In genomic region chrX:106189356-106189755, GRCm38 (mm10) we compare ENCODE assay signal across 8 mouse cellular contexts. TPM values are rescaled to one million over a fixed set of nuclear protein-coding genes. Genes with fewer than 3 reads are reported as not detected.
DNase-seq lines count a peak whose midpoint lies in the region; ATAC-seq and TF ChIP-seq lines count a peak whose summit lies in the region.

No protein-coding gene starts in this region.

- peaks cover 16% of the 10 kb centered on the region for H3K4me1 ChIP-seq in lung, embryonic 16.5 days (replicated peaks; ENCODE audit: control insufficient read depth, insufficient read depth, low read length)
- peaks cover 3% of the 10 kb centered on the region; the same call in 1 of the 2 replicates for H3K4me1 ChIP-seq in forebrain, embryonic 11.5 days (replicated peaks; ENCODE audit: control insufficient read depth, insufficient read depth, low read length)
- H3K4me1 ChIP-seq in limb, embryonic 14.5 days (ENCODE audit: control insufficient read depth, insufficient read depth, low read length), result no peaks in the 10 kb centered on the region
- H3K4me1 ChIP-seq in stomach, embryonic 14.5 days (ENCODE audit: control insufficient read depth, insufficient read depth, low read length), result no peaks in the 10 kb centered on the region

- WGBS in lung, embryonic 16.5 days, result 58% methylated on average over 5 of the region's 5 CpGs
- 68% methylated on average over 5 of the region's 5 CpGs for WGBS in forebrain, embryonic 11.5 days
- WGBS in limb, embryonic 14.5 days, result 53% methylated on average over 5 of the region's 5 CpGs
- 73% methylated on average over 5 of the region's 5 CpGs for WGBS in stomach, embryonic 14.5 days

- no peaks in the 10 kb centered on the region for H3K27me3 ChIP-seq in lung, embryonic 16.5 days (ENCODE audit: control insufficient read depth, insufficient read depth, low read depth, low read length)
- no peaks in the 10 kb centered on the region for H3K27me3 ChIP-seq in forebrain, embryonic 11.5 days (ENCODE audit: control insufficient read depth, insufficient read depth, low read length)
- no peaks in the 10 kb centered on the region for H3K27me3 ChIP-seq in limb, embryonic 14.5 days (ENCODE audit: control insufficient read depth, insufficient read depth, low read length)
- H3K27me3 ChIP-seq in stomach, embryonic 14.5 days (ENCODE audit: control insufficient read depth, insufficient read depth, low read length), result no peaks in the 10 kb centered on the region

- no peak for ATAC-seq in lung, embryonic 16.5 days (ENCODE audit: low read depth)
- ATAC-seq in forebrain, embryonic 11.5 days (replicated peaks; ENCODE audit: low FRiP score), result no peak
- ATAC-seq in limb, embryonic 14.5 days (ENCODE audit: low FRiP score, low read depth), result no peak
- no peak for ATAC-seq in stomach, embryonic 14.5 days (ENCODE audit: insufficient number of reproducible peaks, insufficient read depth, low FRiP score, low read depth)

- no peaks in the 10 kb centered on the region for H3K9me3 ChIP-seq in lung, embryonic 16.5 days (ENCODE audit: control insufficient read depth, low read length)
- no peaks in the 10 kb centered on the region for H3K9me3 ChIP-seq in forebrain, embryonic 11.5 days (ENCODE audit: control insufficient read depth, low read length)
- H3K9me3 ChIP-seq in limb, embryonic 14.5 days (ENCODE audit: control insufficient read depth, low read length), result no peaks in the 10 kb centered on the region
- no peaks in the 10 kb centered on the region for H3K9me3 ChIP-seq in stomach, embryonic 14.5 days (ENCODE audit: control insufficient read depth, low read depth, low read length)

- peak overlapping the region; percentile 74; the same call in 1 of the 2 replicates for H3K4me2 ChIP-seq in lung, embryonic 16.5 days (ENCODE audit: low read depth, low read length)
- H3K4me2 ChIP-seq in forebrain, embryonic 11.5 days (ENCODE audit: low read depth, low read length, severe bottlenecking), result peak overlapping the region; percentile 55; the same call in 1 of the 2 replicates
- peak overlapping the region; percentile 50 for H3K4me2 ChIP-seq in limb, embryonic 14.5 days (replicated peaks; ENCODE audit: low read depth, low read length, severe bottlenecking)
- peak overlapping the region; percentile 54 for H3K4me2 ChIP-seq in stomach, embryonic 14.5 days (replicated peaks; ENCODE audit: low read depth, low read length)

- H3K9ac ChIP-seq in lung, embryonic 16.5 days (ENCODE audit: low read length), result 0 out of 2 replicates have a peak overlapping the region, but pooled peaks have one; percentile 11
- H3K9ac ChIP-seq in forebrain, embryonic 11.5 days (ENCODE audit: low read length), result peak overlapping the region; percentile 30; the same call in 1 of the 2 replicates
- 0 out of 2 replicates have a peak overlapping the region, but pooled peaks have one; percentile 56 for H3K9ac ChIP-seq in limb, embryonic 14.5 days (ENCODE audit: low read depth, low read length, severe bottlenecking)
- no peak overlapping the region for H3K9ac ChIP-seq in stomach, embryonic 14.5 days (replicated peaks; ENCODE audit: low read depth, low read length)

- peak overlapping the region; percentile 56 for H3K4me3 ChIP-seq in lung, embryonic 16.5 days (ENCODE audit: low read length)
- H3K4me3 ChIP-seq in forebrain, embryonic 11.5 days (ENCODE audit: low read depth, low read length), result peak overlapping the region; percentile 53
- peak overlapping the region; percentile 50 for H3K4me3 ChIP-seq in limb, embryonic 14.5 days (replicated peaks; ENCODE audit: low read length)
- peak overlapping the region; percentile 42; the same call in 1 of the 2 replicates for H3K4me3 ChIP-seq in stomach, embryonic 14.5 days (ENCODE audit: low read depth, low read length)

- no peaks in the 10 kb centered on the region for H3K36me3 ChIP-seq in lung, embryonic 16.5 days (ENCODE audit: control insufficient read depth, insufficient read depth, low read length)
- H3K36me3 ChIP-seq in forebrain, embryonic 11.5 days (ENCODE audit: control insufficient read depth, insufficient read depth, low read length), result no peaks in the 10 kb centered on the region
- H3K36me3 ChIP-seq in limb, embryonic 14.5 days (ENCODE audit: control insufficient read depth, insufficient read depth, low read length), result peaks cover 9% of the 10 kb centered on the region; the same call in 1 of the 2 replicates
- H3K36me3 ChIP-seq in stomach, embryonic 14.5 days (ENCODE audit: control insufficient read depth, insufficient read depth, low read length), result no peaks in the 10 kb centered on the region; the same call in 1 of the 2 replicates

- DNase-seq in lung, postnatal 25 days (ENCODE audit: low spot score), result no peak
- no peak for DNase-seq in forebrain, embryonic 11.5 days (ENCODE audit: low spot score)
- DNase-seq in limb, embryonic 14.5 days (ENCODE audit: low spot score), result no peak
- DNase-seq in ovary, postnatal 14 days (ENCODE audit: low spot score), result no peak
- no peak for DNase-seq in left cerebral cortex, adult 11 months (ENCODE audit: low spot score)
- no peak for DNase-seq in cerebellum, postnatal 25 days

- no peak overlapping the region for H3K27ac ChIP-seq in lung, embryonic 16.5 days (ENCODE audit: low read length)
- no peak overlapping the region for H3K27ac ChIP-seq in forebrain, embryonic 11.5 days (ENCODE audit: low read depth, low read length)
- no peak overlapping the region for H3K27ac ChIP-seq in limb, embryonic 14.5 days (replicated peaks; ENCODE audit: low read depth, low read length)
- H3K27ac ChIP-seq in stomach, embryonic 14.5 days (ENCODE audit: low read length), result no peak overlapping the region

- no peak for TF ChIP-seq POLR2A in limb, embryonic 14.5 days (IDR thresholded peaks at IDR 0.05; ENCODE audit: borderline replicate concordance, extremely low read depth, insufficient read depth, insufficient read length)

RNA-seq across cellular contexts. Expression of gene Pgk1, which starts 2.5 kb away (rescaled TPM):
- 257 and 269 TPM in 2 replicates for polyA plus RNA-seq in lung, embryonic 16.5 days (2015; fragmentation: Nextera tagmentation; extraction: Ambion mirVana)
- 505 and 518 TPM in 2 replicates for polyA plus RNA-seq in forebrain, embryonic 11.5 days (2014; fragmentation: Nextera tagmentation; extraction: Ambion mirVana)
- polyA plus RNA-seq in limb, embryonic 14.5 days (2012; rRNA removed), result 329 and 352 TPM in 2 replicates
- polyA plus RNA-seq in limb, embryonic 14.5 days (2014; fragmentation: Nextera tagmentation; extraction: Ambion mirVana), result 312 and 332 TPM in 2 replicates
- 345 and 357 TPM in 2 replicates for polyA plus RNA-seq in stomach, embryonic 14.5 days (2014; fragmentation: Nextera tagmentation; extraction: Ambion mirVana)

RNA-seq across cellular contexts. Expression of gene Taf9b, which starts 31.6 kb away (rescaled TPM):
- 13.3 and 14.7 TPM in 2 replicates for polyA plus RNA-seq in lung, embryonic 16.5 days (2015; fragmentation: Nextera tagmentation; extraction: Ambion mirVana)
- 13.6 and 14.6 TPM in 2 replicates for polyA plus RNA-seq in forebrain, embryonic 11.5 days (2014; fragmentation: Nextera tagmentation; extraction: Ambion mirVana)
- 7.8 and 8.2 TPM in 2 replicates for polyA plus RNA-seq in limb, embryonic 14.5 days (2012; rRNA removed)
- 8.1 and 10.6 TPM in 2 replicates for polyA plus RNA-seq in limb, embryonic 14.5 days (2014; fragmentation: Nextera tagmentation; extraction: Ambion mirVana)
- polyA plus RNA-seq in stomach, embryonic 14.5 days (2014; fragmentation: Nextera tagmentation; extraction: Ambion mirVana), result 13.7 and 15.0 TPM in 2 replicates

RNA-seq across cellular contexts. Expression of gene Tlr13, which starts 46.4 kb away (rescaled TPM):
- 1.2 and 1.4 TPM in 2 replicates for polyA plus RNA-seq in lung, embryonic 16.5 days (2015; fragmentation: Nextera tagmentation; extraction: Ambion mirVana)
- 0.12 and 0.41 TPM in 2 replicates for polyA plus RNA-seq in forebrain, embryonic 11.5 days (2014; fragmentation: Nextera tagmentation; extraction: Ambion mirVana)
- 0.68 and 0.84 TPM in 2 replicates for polyA plus RNA-seq in limb, embryonic 14.5 days (2012; rRNA removed)
- 0.76 and 1.2 TPM in 2 replicates for polyA plus RNA-seq in limb, embryonic 14.5 days (2014; fragmentation: Nextera tagmentation; extraction: Ambion mirVana)
- 0.65 and 1.4 TPM in 2 replicates for polyA plus RNA-seq in stomach, embryonic 14.5 days (2014; fragmentation: Nextera tagmentation; extraction: Ambion mirVana)
